Mouse (Mus musculus): ENCODE results near the gene Omp. TPM values are rescaled to one million over a fixed set of nuclear protein-coding genes. Genes with fewer than 3 reads are reported as not detected.

The Omp gene
- polyA plus RNA-seq, 1 experiment from 2014 or later = 0.28 TPM

GRCm38 (mm10) chr7:98125473-98125872, 19.8 kb downstream of the Omp start:
- H3K4me3 ChIP-seq (replicated peaks) = no peak overlapping the region
- H3K27me3 ChIP-seq = no peaks in the 10 kb centered on the region
- H3K27ac ChIP-seq = no peak overlapping the region
- H3K9ac ChIP-seq (replicated peaks) = no peak overlapping the region
- H3K4me1 ChIP-seq (replicated peaks) = peaks cover 2% of the 10 kb centered on the region; the same call in 1 of the 2 replicates
- no peaks in the 10 kb centered on the region for H3K9me3 ChIP-seq
- 40% methylated on average over 5 of the region's 5 CpGs for WGBS
- H3K36me3 ChIP-seq = peaks cover 13% of the 10 kb centered on the region; the same call in 1 of the 2 replicates
- no peak overlapping the region for H3K4me2 ChIP-seq (replicated peaks)
- no peak for ATAC-seq

GRCm38 (mm10) chr7:98124701-98125100, 20.6 kb downstream of the Omp start:
- H3K4me2 ChIP-seq (replicated peaks) = no peak overlapping the region
- H3K4me1 ChIP-seq (replicated peaks) = peaks cover 5% of the 10 kb centered on the region; the same call in 1 of the 2 replicates
- H3K36me3 ChIP-seq = peaks cover 13% of the 10 kb centered on the region; the same call in 1 of the 2 replicates
- no peaks in the 10 kb centered on the region for H3K9me3 ChIP-seq
- ATAC-seq = no peak
- H3K9ac ChIP-seq (replicated peaks) = no peak overlapping the region
- 74% methylated on average over 5 of the region's 5 CpGs for WGBS
- no peaks in the 10 kb centered on the region for H3K27me3 ChIP-seq
- H3K27ac ChIP-seq = no peak overlapping the region
- no peak overlapping the region for H3K4me3 ChIP-seq (replicated peaks)

DNA sequence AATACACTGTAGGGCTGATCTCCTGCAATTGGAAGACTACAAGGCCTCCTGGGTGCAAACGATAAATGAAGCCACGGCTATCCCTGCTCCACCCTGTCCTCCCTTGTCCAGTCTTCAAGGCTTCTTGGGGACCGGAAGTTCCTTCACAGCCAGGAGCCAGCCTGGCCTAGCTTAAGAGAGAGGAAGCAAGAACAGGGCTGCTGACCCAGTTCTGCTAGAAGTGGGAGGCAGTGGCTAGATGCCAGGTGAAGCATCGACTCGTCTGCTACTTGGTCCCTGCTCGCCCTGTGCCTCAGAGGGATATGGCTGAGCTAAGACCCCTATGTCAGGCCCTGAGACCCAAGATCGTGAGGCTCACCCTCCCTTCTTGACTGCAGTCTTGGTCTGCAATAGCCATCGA, 23.6 kb downstream of the Omp start:
- no peak overlapping the region for H3K9ac ChIP-seq (replicated peaks)
- H3K9me3 ChIP-seq = no peaks in the 10 kb centered on the region
- no peaks in the 10 kb centered on the region for H3K27me3 ChIP-seq
- peaks cover 3% of the 10 kb centered on the region; the same call in 1 of the 2 replicates for H3K36me3 ChIP-seq
- no peak overlapping the region for H3K27ac ChIP-seq
- 81% methylated on average over 8 of the region's 8 CpGs for WGBS
- peaks cover 11% of the 10 kb centered on the region; the same call in 1 of the 2 replicates for H3K4me1 ChIP-seq (replicated peaks)
- no peak overlapping the region for H3K4me3 ChIP-seq (replicated peaks)
- no peak overlapping the region for H3K4me2 ChIP-seq (replicated peaks)
- no peak for ATAC-seq

DNA sequence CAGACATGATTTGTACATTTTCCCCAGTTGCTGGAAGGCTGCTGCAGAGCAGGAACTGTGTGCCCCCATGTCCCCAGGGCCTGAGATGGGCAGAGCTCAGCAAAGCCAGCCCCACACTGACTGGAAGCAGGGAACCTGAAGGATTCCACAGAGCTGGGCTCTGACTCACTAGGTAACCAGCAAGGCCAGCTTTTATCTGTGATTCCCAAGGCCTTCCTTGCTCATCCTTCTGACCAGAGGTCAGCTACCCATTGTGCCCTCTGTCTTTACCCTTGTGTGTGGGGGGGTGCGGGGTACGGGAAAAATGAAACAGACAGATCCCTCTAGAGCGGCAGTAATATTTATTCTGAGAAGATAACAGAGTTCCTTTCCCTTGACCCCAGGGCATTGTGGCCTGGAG, 24.1 kb downstream of the Omp start:
- Histone ChIP-seq H3K9ac (replicated peaks) (no peak overlapping the region), H3K9me3 (no peaks in the 10 kb centered on the region), H3K4me3 (replicated peaks) (no peak overlapping the region), H3K27ac (no peak overlapping the region), H3K27me3 (no peaks in the 10 kb centered on the region), H3K4me2 (replicated peaks) (no peak overlapping the region), H3K36me3 (peaks cover 3% of the 10 kb centered on the region; the same call in 1 of the 2 replicates), H3K4me1 (replicated peaks) (peaks cover 11% of the 10 kb centered on the region; the same call in 1 of the 2 replicates)
- ATAC-seq = no peak
- WGBS = 80% methylated on average over 3 of the region's 3 CpGs

DNA sequence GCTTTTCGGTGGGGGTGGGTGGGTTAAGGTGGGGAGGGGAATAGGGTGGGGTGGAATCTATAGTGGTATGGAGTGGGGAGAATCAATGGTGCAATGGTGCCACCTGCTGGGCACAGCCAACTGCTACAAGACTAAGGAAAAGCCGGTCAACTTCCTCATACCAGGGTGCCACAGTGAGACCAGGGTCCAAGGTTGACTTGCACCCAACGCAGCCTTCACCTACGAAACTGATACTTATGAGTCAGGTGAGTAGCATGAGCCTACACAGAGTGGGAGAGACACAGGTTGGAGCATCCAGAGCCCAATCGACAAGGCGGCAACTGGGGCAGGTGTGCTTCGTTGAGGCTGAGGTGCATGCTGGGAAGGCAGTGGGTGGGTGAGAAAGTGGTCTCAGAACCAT, 25.0 kb downstream of the Omp start:
- Histone ChIP-seq H3K27ac (no peak overlapping the region), H3K4me3 (replicated peaks) (peak overlapping the region; percentile 23; the same call in 1 of the 2 replicates), H3K4me1 (replicated peaks) (peaks cover 11% of the 10 kb centered on the region; the same call in 1 of the 2 replicates), H3K9me3 (no peaks in the 10 kb centered on the region), H3K27me3 (no peaks in the 10 kb centered on the region), H3K36me3 (peaks cover 3% of the 10 kb centered on the region; the same call in 1 of the 2 replicates), H3K9ac (replicated peaks) (peak overlapping the region; percentile 51; the same call in 1 of the 2 replicates), H3K4me2 (replicated peaks) (peak overlapping the region; percentile 52)
- ATAC-seq = peak; percentile 78
- WGBS = 8% methylated on average over 7 of the region's 7 CpGs

- WGBS = 82% methylated on average over 2 of the region's 2 CpGs
- no peaks in the 10 kb centered on the region for H3K27me3 ChIP-seq
- no peak overlapping the region for H3K9ac ChIP-seq (replicated peaks)
- no peak overlapping the region for H3K4me3 ChIP-seq (replicated peaks)
- H3K4me2 ChIP-seq (replicated peaks) = 0 out of 2 replicates have a peak overlapping the region, but pooled peaks have one; percentile 52
- ATAC-seq = peak; percentile 57
- no peaks in the 10 kb centered on the region for H3K9me3 ChIP-seq
- H3K27ac ChIP-seq = no peak overlapping the region
- H3K4me1 ChIP-seq (replicated peaks) = peaks cover 11% of the 10 kb centered on the region; the same call in 1 of the 2 replicates
- H3K36me3 ChIP-seq = peaks cover under 1% of the 10 kb centered on the region; the same call in 1 of the 2 replicates
Observed at GRCm38 (mm10) chr7:98119961-98120232, 25.4 kb downstream of the Omp start.

DNA sequence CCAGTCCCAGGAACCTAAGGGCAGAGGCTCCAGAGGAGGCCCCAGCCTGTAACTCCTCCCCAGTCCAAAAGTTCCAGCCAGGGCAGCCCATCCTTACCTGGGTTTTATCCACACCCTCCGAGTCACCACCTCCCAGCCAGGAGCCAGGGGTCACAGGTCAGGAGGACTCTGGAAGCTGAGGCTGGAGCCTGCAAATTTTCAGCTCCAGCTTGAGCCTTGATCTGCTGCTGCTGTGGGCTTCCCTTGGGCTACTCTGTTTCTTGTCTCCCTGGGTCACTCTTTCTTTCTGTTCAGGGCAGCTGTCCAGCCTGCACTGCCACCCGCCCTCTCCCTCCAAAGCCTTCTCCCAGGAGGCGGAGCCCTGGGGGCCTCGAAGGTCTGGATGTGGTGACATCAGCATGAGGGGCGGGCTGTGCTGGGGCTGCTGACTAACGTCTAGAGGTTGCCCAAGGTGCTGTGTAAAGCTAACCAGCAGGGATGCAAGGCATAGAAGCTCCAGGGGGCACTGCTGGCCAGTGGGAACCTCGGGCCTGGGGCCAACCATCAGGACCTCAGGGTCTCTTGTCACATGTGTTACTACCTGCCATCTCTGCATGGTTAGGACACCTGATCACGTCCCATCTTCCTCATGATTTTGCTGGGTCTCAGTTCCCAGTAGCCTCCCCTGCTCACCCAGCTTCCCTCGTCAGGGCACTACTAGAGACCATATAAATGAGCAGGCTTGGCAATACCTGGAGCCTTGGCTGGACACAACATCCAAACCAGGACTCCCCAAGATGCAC, 25.9 kb downstream of the Omp start, which contains the start of gene Myo7a:
Gene Myo7a, minus strand, starts transcription at position 346 of the 782 bp plus-strand sequence.
- H3K27me3 ChIP-seq = no peaks in the 10 kb centered on the region
- ATAC-seq = peak; percentile 29
- no peaks in the 10 kb centered on the region for H3K9me3 ChIP-seq
- H3K4me3 ChIP-seq (replicated peaks) = peak within 1 kb of the TSS; percentile 23; the same call in 1 of the 2 replicates
- peak within 1 kb of the TSS; percentile 51; the same call in 1 of the 2 replicates for H3K9ac ChIP-seq (replicated peaks)
- 31% methylated on average over 9 of the region's 9 CpGs for WGBS
- H3K4me1 ChIP-seq (replicated peaks) = peaks cover 11% of the 10 kb centered on the region; the same call in 1 of the 2 replicates
- H3K4me2 ChIP-seq (replicated peaks) = peak within 1 kb of the TSS; percentile 52
- H3K27ac ChIP-seq = no peak within 1 kb of the TSS
- no peaks in the 10 kb centered on the region for H3K36me3 ChIP-seq

DNA sequence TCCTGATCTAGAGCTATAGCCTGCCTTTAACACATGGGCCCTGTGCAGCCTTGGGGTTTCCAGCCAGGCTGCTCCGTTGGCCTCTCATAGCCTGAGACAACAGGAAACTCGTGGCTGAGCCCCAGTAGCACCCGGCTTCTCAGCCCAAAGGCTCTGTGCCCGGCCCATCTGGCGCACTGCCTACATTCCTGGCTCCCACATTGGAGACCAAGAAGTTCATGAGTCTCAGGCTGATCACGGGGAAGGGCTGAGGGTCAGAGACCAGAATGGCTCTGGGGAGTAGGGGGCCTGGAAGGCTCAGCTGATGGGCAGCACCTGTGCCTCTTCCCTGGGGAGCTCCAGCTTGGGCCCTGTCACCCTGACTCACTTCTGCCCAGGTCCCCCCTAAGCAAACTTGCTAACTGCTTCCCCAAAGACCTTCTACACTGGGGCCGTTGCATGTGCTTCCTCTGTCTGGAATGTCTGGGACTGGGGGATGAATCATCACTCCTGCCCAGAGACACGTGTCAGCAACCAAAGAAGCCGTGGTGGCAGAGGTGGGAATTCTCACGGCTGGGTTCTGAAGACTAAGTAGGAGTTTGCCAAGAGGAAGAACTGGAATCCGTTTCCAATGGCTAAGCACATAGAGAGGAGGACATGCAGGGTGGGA, 28.2 kb downstream of the Omp start:
- Histone ChIP-seq H3K4me3 (replicated peaks) (no peak overlapping the region), H3K9me3 (no peaks in the 10 kb centered on the region), H3K27me3 (peaks cover 9% of the 10 kb centered on the region), H3K4me2 (replicated peaks) (no peak overlapping the region), H3K36me3 (no peaks in the 10 kb centered on the region), H3K4me1 (replicated peaks) (peaks cover 11% of the 10 kb centered on the region; the same call in 1 of the 2 replicates), H3K9ac (replicated peaks) (no peak overlapping the region), H3K27ac (no peak overlapping the region)
- ATAC-seq = no peak
- 75% methylated on average over 11 of the region's 11 CpGs for WGBS

DNA sequence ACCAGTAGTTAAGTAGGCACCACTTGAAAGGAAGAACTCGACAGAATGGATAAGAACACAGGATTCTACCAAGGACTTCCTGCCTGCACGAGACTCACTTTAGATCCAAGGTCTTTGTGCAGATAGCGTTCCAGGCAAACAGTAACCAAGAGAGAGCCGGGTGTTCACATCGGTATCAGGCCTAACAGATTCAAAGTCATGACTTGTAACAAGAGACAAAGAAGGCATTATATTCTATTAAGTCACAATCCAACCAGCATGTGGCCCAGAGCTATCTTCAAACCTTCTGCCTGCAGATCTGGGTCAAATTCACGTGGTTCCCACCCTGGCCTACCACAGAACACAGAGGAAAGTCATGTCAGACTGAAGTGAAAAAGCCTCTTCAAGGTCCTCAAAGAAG, 30.6 kb downstream of the Omp start:
- H3K36me3 ChIP-seq = no peaks in the 10 kb centered on the region
- no peak overlapping the region for H3K9ac ChIP-seq (replicated peaks)
- H3K27ac ChIP-seq = no peak overlapping the region
- H3K4me2 ChIP-seq (replicated peaks) = no peak overlapping the region
- no peak overlapping the region for H3K4me3 ChIP-seq (replicated peaks)
- H3K4me1 ChIP-seq (replicated peaks) = peaks cover 14% of the 10 kb centered on the region
- WGBS = 69% methylated on average over 6 of the region's 6 CpGs
- peaks cover 27% of the 10 kb centered on the region for H3K27me3 ChIP-seq
- H3K9me3 ChIP-seq = no peaks in the 10 kb centered on the region
- ATAC-seq = no peak

DNA sequence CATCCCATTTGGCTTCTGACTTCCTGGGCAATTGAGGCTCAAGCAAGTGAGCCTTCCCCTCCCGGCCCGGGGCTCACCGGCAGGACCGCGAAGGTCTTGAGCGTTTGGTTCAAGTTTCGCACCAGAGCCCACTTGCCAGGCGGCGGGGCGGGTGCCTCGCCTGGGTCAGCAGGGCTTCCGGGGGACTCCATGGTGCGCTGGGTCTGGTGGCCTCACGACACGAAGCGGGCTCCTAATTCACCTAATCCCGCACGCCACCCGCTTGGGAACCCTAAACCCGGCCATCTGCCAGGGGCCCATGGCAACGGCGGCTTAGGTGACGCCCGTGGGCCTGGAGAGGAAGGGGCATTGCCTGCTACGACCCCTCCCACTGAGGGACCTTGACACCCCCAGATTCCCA, 34.1 kb downstream of the Omp start:
- Histone ChIP-seq H3K9me3 (no peaks in the 10 kb centered on the region), H3K27me3 (peaks cover 28% of the 10 kb centered on the region), H3K27ac (no peak overlapping the region), H3K4me1 (replicated peaks) (peaks cover 9% of the 10 kb centered on the region), H3K9ac (replicated peaks) (peak overlapping the region; percentile 25; the same call in 1 of the 2 replicates), H3K4me3 (replicated peaks) (peak overlapping the region; percentile 18; the same call in 1 of the 2 replicates), H3K36me3 (no peaks in the 10 kb centered on the region), H3K4me2 (replicated peaks) (peak overlapping the region; percentile 47)
- ATAC-seq = no peak
- WGBS = 5% methylated on average over 25 of the region's 25 CpGs

DNA sequence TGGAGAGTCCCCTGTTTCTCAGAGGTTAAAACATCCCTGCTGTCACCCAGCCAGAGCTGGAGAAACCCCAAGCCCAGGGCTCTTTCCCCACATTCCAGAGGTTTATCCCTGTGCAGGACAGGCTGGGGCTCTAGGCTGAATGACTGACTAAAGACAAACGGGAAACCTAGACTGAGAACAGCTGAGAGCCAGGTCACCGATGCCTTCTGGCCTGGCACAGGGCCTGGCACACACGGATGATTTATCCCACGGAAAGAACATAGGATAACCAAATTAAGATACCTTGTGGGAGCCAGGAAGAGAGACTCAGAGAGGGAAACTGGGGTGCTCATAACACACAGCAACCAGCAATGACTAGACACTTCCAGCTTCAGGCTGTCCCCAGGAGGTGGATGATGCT, 35.5 kb downstream of the Omp start:
- peaks cover 9% of the 10 kb centered on the region for H3K4me1 ChIP-seq (replicated peaks)
- no peak for ATAC-seq
- H3K4me3 ChIP-seq (replicated peaks) = no peak overlapping the region
- no peak overlapping the region for H3K27ac ChIP-seq
- H3K36me3 ChIP-seq = no peaks in the 10 kb centered on the region
- H3K27me3 ChIP-seq = peaks cover 28% of the 10 kb centered on the region
- H3K4me2 ChIP-seq (replicated peaks) = no peak overlapping the region
- no peak overlapping the region for H3K9ac ChIP-seq (replicated peaks)
- WGBS = 82% methylated on average over 4 of the region's 4 CpGs
- H3K9me3 ChIP-seq = no peaks in the 10 kb centered on the region
